Mouse (Mus musculus): ENCODE measurements around the gene Gpr35. TPM values are rescaled to one million over a fixed set of nuclear protein-coding genes. Genes with fewer than 3 reads are reported as not detected.
"Not testable (repeated sequence)": the region's sequence is repeated elsewhere in the genome, so short reads cannot be mapped to it uniquely, and the experiment has no call there.

Gene Gpr35
- polyA plus RNA-seq, 1 experiment from 2014 or later = 0.27 TPM

DNA sequence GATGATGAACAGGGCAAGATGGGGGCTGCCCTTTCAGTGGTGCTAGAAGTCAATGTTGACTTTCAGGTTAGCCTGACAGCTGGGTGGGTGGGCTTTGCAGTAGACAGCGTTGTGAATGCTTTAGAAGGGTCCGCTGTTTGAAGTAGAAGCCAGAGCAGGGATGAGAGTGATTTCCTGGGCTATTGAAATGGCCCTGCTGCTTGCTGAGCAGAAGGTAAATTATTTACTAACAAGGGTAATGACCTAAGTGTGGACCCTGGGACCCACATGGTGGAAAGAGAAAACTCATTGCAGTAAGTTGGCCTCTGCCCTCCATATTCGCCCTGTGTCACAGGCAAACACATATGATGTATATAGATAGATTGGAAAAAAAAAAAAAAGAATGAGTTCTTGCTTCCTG lies 14.2 kb upstream of the Gpr35 start:
- ATAC-seq (replicated peaks; ENCODE audit: low FRiP score) (no peak), DNase-seq (ENCODE audit: low spot score) (no peak)
- Histone ChIP-seq H3K27me3 (replicated peaks; ENCODE audit: control insufficient read depth, insufficient read depth, low read length) (no peaks in the 10 kb centered on the region), H3K4me3 (ENCODE audit: low read depth, low read length) (no peak overlapping the region), H3K27ac (ENCODE audit: low read depth, low read length) (no peak overlapping the region), H3K36me3 (ENCODE audit: control insufficient read depth, insufficient read depth, low read length) (peaks cover 8% of the 10 kb centered on the region; the same call in 1 of the 2 replicates), H3K9me3 (ENCODE audit: control insufficient read depth, low read length) (no peaks in the 10 kb centered on the region), H3K4me2 (peak overlapping the region; percentile 0; the same call in 1 of the 2 replicates), H3K9ac (ENCODE audit: low read depth, low read length) (no peak overlapping the region), H3K4me1 (replicated peaks; ENCODE audit: control insufficient read depth, insufficient read depth, low read length) (peaks cover 10% of the 10 kb centered on the region; the same call in 1 of the 2 replicates)
- 80% methylated on average over 3 of the region's 3 CpGs for WGBS

DNA sequence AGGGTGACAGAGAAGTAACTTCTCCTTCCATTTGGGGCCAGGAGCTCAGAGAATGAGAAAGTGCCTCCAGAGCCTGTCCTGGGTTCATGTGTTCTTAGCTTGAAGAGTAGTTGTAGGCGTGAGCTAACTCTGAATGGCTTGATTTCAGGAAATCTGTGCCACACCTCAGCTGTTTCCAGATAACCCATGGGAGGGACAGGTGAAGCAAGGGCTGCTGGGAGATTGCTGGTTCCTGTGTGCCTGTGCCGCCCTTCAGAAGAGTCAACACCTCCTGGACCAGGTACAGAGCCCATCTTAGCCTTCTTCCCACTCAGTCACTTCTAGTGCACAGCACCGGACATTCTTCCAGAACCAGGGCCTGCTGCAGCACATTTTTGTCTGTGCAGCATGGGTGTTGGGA lies 12.9 kb upstream of the Gpr35 start:
- no peak overlapping the region for H3K27ac ChIP-seq (ENCODE audit: low read depth, low read length)
- H3K4me1 ChIP-seq (replicated peaks; ENCODE audit: control insufficient read depth, insufficient read depth, low read length) = peaks cover 10% of the 10 kb centered on the region; the same call in 1 of the 2 replicates
- no peak overlapping the region for H3K9ac ChIP-seq (ENCODE audit: low read depth, low read length)
- no peaks in the 10 kb centered on the region for H3K9me3 ChIP-seq (ENCODE audit: control insufficient read depth, low read length)
- ATAC-seq (replicated peaks; ENCODE audit: low FRiP score) = no peak
- no peak overlapping the region for H3K4me3 ChIP-seq (ENCODE audit: low read depth, low read length)
- no peak for DNase-seq (ENCODE audit: low spot score)
- 79% methylated on average over 3 of the region's 3 CpGs for WGBS
- H3K4me2 ChIP-seq = no peak overlapping the region
- H3K36me3 ChIP-seq (ENCODE audit: control insufficient read depth, insufficient read depth, low read length) = peaks cover 8% of the 10 kb centered on the region; the same call in 1 of the 2 replicates
- no peaks in the 10 kb centered on the region for H3K27me3 ChIP-seq (replicated peaks; ENCODE audit: control insufficient read depth, insufficient read depth, low read length)

DNA sequence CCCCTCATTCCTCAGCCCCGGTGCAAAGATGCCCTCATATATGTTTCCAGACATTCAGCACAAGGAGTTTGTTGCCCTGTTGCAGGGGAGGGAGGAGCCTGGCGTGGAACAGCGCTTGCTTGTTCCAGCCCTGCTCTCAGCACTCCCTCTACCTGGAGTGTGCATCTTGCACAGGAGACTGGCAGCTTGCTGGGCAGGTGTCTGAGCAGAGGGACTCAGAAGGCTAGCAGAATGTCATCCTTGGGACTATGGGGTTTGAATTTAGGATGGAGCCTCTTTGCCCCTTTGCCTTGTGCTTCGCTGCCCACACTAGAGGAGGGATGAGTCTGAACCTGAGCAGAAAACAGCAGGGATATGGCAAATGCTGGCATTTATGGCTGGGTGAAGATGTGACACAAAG lies 10.9 kb upstream of the Gpr35 start:
- DNase-seq (ENCODE audit: low spot score) (no peak), ATAC-seq (replicated peaks; ENCODE audit: low FRiP score) (no peak)
- 84% methylated on average over 4 of the region's 4 CpGs for WGBS
- H3K27me3 ChIP-seq (replicated peaks; ENCODE audit: control insufficient read depth, insufficient read depth, low read length) = no peaks in the 10 kb centered on the region
- 0 out of 2 replicates have a peak, but pooled peaks cover 6% of the 10 kb centered on the region for H3K4me1 ChIP-seq (replicated peaks; ENCODE audit: control insufficient read depth, insufficient read depth, low read length)
- H3K4me2 ChIP-seq = no peak overlapping the region
- H3K9ac ChIP-seq (ENCODE audit: low read depth, low read length) = no peak overlapping the region
- H3K4me3 ChIP-seq (ENCODE audit: low read depth, low read length) = no peak overlapping the region
- peaks cover 9% of the 10 kb centered on the region for H3K36me3 ChIP-seq (ENCODE audit: control insufficient read depth, insufficient read depth, low read length)
- no peak overlapping the region for H3K27ac ChIP-seq (ENCODE audit: low read depth, low read length)
- H3K9me3 ChIP-seq (ENCODE audit: control insufficient read depth, low read length) = no peaks in the 10 kb centered on the region

DNA sequence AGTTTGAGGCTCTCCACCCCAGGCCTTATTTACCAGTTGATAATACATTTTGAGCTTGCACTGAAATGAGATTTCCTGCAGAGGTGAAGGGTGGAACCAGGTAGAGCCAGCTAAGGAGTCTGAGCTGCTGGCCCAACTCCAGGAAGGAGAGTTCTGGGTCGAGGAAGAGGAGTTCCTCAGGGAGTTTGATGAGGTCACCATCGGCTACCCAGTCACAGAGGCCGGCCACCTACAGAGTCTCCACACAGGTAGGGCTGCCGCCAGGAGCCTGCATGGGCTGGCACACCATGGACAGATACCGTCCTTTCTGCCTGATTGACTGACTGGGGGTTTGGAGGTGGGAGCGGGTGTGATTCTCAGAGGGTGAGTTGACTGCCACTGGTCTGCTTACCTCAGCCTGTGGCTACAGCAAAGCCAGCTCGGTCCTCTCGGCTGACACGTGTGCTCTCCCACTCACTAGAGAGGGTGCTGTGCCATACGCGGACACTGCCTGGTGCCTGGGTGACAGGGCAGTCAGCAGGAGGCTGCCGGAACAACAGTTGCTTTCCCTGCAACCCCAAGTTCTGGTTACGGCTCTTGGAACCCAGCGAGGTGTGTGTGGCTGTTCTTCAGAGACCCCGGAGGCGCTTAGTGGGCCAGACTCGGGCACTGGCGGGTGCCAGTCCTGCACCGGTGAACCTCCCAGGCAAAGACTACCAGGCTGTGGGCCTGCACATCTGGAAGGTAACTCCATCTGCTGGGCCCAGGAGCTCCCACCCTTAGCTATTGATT lies 7.3 kb upstream of the Gpr35 start:
- H3K9me3 ChIP-seq (ENCODE audit: control insufficient read depth, low read length) = no peaks in the 10 kb centered on the region
- no peak overlapping the region for H3K27ac ChIP-seq (ENCODE audit: low read depth, low read length)
- DNase-seq (ENCODE audit: low spot score) = no peak
- 93% methylated on average over 19 of the region's 19 CpGs for WGBS
- H3K4me1 ChIP-seq (replicated peaks; ENCODE audit: control insufficient read depth, insufficient read depth, low read length) = no peaks in the 10 kb centered on the region
- no peak for ATAC-seq (replicated peaks; ENCODE audit: low FRiP score)
- no peak overlapping the region for H3K9ac ChIP-seq (ENCODE audit: low read depth, low read length)
- H3K27me3 ChIP-seq (replicated peaks; ENCODE audit: control insufficient read depth, insufficient read depth, low read length) = no peaks in the 10 kb centered on the region
- H3K36me3 ChIP-seq (ENCODE audit: control insufficient read depth, insufficient read depth, low read length) = peaks cover 17% of the 10 kb centered on the region
- H3K4me3 ChIP-seq (ENCODE audit: low read depth, low read length) = no peak overlapping the region
- H3K4me2 ChIP-seq = no peak overlapping the region

DNA sequence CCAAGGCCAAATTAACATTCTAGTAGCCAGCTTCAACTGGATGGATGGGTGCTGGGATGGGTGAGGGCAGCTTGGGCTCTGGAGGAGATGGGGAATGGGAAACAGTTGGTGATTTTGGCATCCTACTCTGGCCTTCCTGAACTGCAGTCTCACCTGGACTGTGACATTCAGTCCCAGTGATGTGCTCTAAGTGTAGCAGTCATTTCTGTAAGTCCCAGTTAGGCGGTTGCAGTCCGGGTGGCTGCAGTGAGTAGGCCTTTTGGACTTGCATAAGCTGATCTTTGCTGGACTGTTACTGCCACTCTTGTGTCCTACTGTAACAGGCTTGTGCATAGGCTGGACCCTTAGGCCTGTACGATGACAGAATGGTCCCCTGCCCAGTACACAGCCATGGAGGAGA lies 2.7 kb upstream of the Gpr35 start:
- no peak for DNase-seq (ENCODE audit: low spot score)
- Histone ChIP-seq H3K36me3 (ENCODE audit: control insufficient read depth, insufficient read depth, low read length) (peaks cover 9% of the 10 kb centered on the region), H3K9me3 (ENCODE audit: control insufficient read depth, low read length) (no peaks in the 10 kb centered on the region), H3K4me3 (ENCODE audit: low read depth, low read length) (no peak overlapping the region), H3K4me2 (no peak overlapping the region), H3K27ac (ENCODE audit: low read depth, low read length) (no peak overlapping the region), H3K27me3 (replicated peaks; ENCODE audit: control insufficient read depth, insufficient read depth, low read length) (no peaks in the 10 kb centered on the region), H3K9ac (ENCODE audit: low read depth, low read length) (no peak overlapping the region), H3K4me1 (replicated peaks; ENCODE audit: control insufficient read depth, insufficient read depth, low read length) (no peaks in the 10 kb centered on the region)
- ATAC-seq (replicated peaks; ENCODE audit: low FRiP score) = no peak
- 91% methylated on average over 3 of the region's 3 CpGs for WGBS

DNA sequence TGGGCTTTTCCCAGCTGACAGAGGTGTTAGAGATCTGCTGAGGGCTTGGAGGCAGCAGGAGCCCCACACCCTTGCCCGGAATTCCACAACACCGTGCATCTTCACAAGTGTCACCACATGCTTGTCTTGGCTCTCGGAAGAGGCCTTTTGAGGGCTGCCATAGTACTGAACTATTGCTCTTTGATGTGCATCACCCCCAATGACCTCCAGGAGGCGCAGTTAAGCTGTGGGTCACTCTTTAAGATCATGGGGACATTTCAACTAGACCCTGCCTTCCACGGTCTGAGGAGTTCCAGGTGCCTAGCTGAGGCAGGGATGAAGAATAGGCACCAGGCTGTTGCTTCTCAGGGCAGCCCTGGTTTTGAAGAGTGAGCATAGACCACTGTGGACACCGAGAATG lies 1.2 kb upstream of the Gpr35 start:
- no peak for DNase-seq (ENCODE audit: low spot score)

DNA sequence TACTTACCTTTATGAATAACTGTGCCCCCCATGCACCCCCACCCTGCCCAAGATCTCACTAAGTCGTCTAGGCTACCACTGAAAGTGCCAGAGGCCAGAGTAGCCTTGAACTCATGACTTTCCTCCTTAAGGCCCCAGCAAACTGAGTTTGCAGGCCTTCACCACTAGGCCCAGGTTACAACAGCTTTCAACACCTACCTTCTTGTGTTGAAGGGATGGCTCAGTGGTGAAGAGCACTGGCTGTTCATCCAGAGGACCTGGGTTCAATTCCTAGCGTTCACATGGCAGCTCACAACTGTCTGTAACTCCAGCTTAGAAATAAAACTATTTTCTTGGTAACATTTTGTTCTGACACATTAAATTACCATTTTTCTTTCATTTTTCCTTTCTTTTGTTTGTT lies 3.0 kb downstream of the Gpr35 start:
- Histone ChIP-seq H3K9me3 (ENCODE audit: control insufficient read depth, low read length) (no peaks in the 10 kb centered on the region), H3K27ac (ENCODE audit: low read depth, low read length) (no peak overlapping the region), H3K9ac (ENCODE audit: low read depth, low read length) (no peak overlapping the region), H3K4me1 (replicated peaks; ENCODE audit: control insufficient read depth, insufficient read depth, low read length) (no peaks in the 10 kb centered on the region), H3K4me2 (no peak overlapping the region), H3K27me3 (replicated peaks; ENCODE audit: control insufficient read depth, insufficient read depth, low read length) (no peaks in the 10 kb centered on the region), H3K36me3 (ENCODE audit: control insufficient read depth, insufficient read depth, low read length) (no peaks in the 10 kb centered on the region), H3K4me3 (ENCODE audit: low read depth, low read length) (no peak overlapping the region)
- ATAC-seq (replicated peaks; ENCODE audit: low FRiP score) (no peak), DNase-seq (ENCODE audit: low spot score) (no peak)
- WGBS = 66% methylated on average over 2 of the region's 2 CpGs

More for the DNA sequence above, 1.2 kb upstream of the Gpr35 start:
- Histone ChIP-seq H3K4me1 (replicated peaks; ENCODE audit: control insufficient read depth, insufficient read depth, low read length) (no peaks in the 10 kb centered on the region), H3K9ac (ENCODE audit: low read depth, low read length) (no peak overlapping the region), H3K27ac (ENCODE audit: low read depth, low read length) (no peak overlapping the region), H3K9me3 (ENCODE audit: control insufficient read depth, low read length) (no peaks in the 10 kb centered on the region), H3K4me2 (no peak overlapping the region), H3K4me3 (ENCODE audit: low read depth, low read length) (no peak overlapping the region), H3K27me3 (replicated peaks; ENCODE audit: control insufficient read depth, insufficient read depth, low read length) (no peaks in the 10 kb centered on the region), H3K36me3 (ENCODE audit: control insufficient read depth, insufficient read depth, low read length) (peaks cover 9% of the 10 kb centered on the region)
- ATAC-seq (replicated peaks; ENCODE audit: low FRiP score) = no peak
- WGBS = 61% methylated on average over 6 of the region's 6 CpGs

DNA sequence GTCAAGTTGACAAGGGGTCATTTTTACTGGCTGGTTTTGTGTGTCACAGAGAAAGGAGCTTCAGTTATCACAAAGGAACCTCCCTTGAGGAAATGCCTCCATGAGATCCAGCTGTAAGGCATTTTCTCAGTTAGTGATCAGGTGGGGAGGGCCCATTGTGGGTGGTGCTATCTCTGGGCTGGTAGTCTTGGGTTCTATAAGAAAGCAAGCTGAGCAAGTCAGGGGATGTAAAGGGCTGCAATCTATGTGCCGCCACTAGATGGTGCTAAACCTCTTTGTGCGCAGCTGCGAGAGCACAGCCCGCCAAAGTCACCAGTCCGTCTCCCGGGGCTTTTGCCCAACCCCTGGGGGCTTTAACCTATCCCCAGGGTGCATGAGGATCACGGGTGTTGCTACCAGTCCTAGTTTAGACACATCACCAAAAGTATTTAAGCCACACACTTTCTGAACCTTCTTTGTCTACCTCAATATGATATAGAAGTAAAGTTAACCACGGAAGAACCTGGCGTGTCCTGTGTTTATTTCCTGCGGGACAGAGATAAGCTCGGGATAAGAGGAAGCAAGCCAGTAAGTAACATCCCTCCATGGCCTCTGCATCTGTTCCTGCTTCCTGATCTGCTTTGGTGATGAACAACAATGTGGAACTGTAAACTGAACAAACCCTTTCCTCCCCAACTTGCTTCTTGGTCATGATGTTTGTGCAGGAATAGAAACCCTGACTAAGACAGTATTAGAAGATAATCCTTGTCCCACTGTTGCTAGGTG lies 6.1 kb downstream of the Gpr35 start:
- H3K9ac ChIP-seq (ENCODE audit: low read depth, low read length) = peak overlapping the region; percentile 7; the same call in 1 of the 2 replicates
- not testable (repeated sequence) for H3K27ac ChIP-seq (ENCODE audit: low read depth, low read length); H3K27me3 ChIP-seq (replicated peaks; ENCODE audit: control insufficient read depth, insufficient read depth, low read length); H3K9me3 ChIP-seq (ENCODE audit: control insufficient read depth, low read length); H3K4me3 ChIP-seq (ENCODE audit: low read depth, low read length); H3K36me3 ChIP-seq (ENCODE audit: control insufficient read depth, insufficient read depth, low read length); DNase-seq (ENCODE audit: low spot score); H3K4me1 ChIP-seq (replicated peaks; ENCODE audit: control insufficient read depth, insufficient read depth, low read length)
- WGBS = 3% methylated on average over 10 of the region's 11 CpGs
- ATAC-seq (replicated peaks; ENCODE audit: low FRiP score) = peak; percentile 57
- peak overlapping the region; percentile 54 for H3K4me2 ChIP-seq

All from liver, embryonic 11.5 days (tissue).